Mouse (Mus musculus): ENCODE data around the gene Ptprg. TPM values are rescaled to one million over a fixed set of nuclear protein-coding genes. Genes with fewer than 3 reads are reported as not detected.

Ptprg gene
- polyA plus RNA-seq, 1 experiment from 2014 or later: 45.4 TPM

DNA sequence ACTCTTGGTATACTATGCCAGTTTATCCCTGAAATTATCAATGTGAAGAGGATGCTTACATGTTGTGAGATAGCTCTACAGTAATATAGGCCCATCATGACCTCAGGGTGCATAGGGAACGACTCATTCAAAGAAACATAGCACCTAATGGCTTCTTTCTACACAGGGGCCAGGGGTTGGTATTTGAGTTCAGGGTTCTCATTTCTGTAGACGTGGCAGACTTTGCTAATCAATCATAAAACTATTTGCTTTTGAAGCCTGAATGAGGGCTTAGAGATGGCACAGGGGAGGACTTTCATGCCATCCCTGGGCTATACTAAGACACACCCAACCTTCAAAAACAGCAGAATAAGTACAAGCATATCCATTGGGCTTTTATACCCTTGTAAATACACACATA is 16.4 kb downstream of the Ptprg start:
- Histone ChIP-seq H3K27me3 (no peaks in the 10 kb centered on the region), H3K9me3 (no peaks in the 10 kb centered on the region), H3K4me2 (replicated peaks) (no peak overlapping the region), H3K36me3 (no peaks in the 10 kb centered on the region), H3K4me1 (replicated peaks) (peaks cover 8% of the 10 kb centered on the region; the same call in 1 of the 2 replicates), H3K9ac (replicated peaks) (no peak overlapping the region), H3K27ac (no peak overlapping the region), H3K4me3 (replicated peaks) (no peak overlapping the region)
- 77% methylated on average over 2 of the region's 2 CpGs for WGBS
- ATAC-seq: no peak

DNA sequence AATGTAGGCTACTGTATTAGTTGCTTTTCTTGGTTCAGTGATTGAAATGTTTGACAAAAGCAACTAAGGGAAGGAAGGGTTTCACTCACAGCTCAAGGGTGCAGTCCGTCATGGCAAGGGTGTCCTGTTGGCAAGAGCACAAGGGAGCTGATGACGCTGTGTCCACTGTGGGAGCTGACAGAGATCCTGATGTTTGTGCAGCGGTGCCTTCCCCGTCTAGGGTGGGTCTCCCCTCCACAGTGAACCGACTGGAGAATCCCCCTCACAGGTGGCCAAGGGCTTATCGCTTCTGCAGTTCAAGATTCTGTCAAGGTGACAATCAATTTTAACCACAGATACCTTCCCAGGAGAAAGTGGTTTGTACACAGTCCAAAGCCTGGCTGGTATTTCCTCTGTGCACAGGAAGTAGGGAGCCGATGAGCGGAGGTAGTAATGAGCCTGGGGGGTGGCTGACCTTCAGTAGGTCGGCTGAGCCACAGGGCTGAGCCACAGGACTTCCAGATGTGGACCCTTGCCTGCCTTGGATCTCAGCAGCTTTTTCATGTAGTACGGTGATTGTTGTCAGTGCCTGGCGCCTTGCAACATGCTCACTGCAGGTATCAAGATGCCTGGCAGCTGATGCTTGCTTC is 18.5 kb downstream of the Ptprg start:
- H3K9me3 ChIP-seq: no peaks in the 10 kb centered on the region
- WGBS: 87% methylated on average over 11 of the region's 11 CpGs
- no peak for ATAC-seq

DNA sequence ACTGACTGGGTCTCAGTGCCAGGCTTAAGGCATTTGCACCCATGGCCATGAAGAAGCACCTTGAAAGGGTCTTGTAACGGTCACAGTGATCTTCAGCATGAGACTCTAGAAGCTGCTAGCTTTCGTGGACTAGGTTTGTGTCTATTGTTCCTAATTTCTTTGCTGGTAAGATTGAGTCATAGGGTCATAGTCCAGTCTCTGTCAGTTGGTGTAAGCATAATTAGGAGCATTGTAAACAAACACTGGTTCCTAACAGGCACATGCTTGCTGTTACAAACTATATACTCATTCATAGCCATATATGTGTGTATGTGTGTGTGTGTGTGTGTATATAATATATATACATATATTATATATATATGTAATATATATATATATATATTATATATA is 19.1 kb downstream of the Ptprg start:
- WGBS: 88% methylated on average over 2 of the region's 2 CpGs

More for the DNA sequence above, 18.5 kb downstream of the Ptprg start:
- Histone ChIP-seq H3K9ac (replicated peaks) (no peak overlapping the region), H3K27me3 (no peaks in the 10 kb centered on the region), H3K4me3 (replicated peaks) (no peak overlapping the region), H3K4me2 (replicated peaks) (no peak overlapping the region), H3K27ac (no peak overlapping the region), H3K4me1 (replicated peaks) (peaks cover 18% of the 10 kb centered on the region), H3K36me3 (no peaks in the 10 kb centered on the region)

DNA sequence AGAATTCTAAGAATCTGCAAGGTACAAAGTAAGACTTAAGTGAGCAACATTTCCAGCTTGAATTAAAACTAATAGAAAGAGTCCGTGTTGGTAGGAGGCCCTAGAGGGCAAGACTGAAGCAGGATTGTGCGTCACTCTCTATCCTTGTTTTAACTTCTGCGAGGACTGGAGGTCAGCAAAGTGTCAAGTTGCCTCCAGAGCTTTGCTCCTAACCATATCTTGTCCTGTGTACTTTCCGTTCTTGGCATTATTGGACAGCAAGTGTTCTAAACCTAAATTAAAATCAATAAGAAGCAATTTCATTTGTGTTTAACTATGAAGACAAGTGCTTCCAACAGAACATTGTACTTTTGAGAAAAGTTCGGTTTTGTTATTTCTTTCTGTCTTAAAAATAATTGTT is 20.4 kb downstream of the Ptprg start:
- H3K4me2 ChIP-seq (replicated peaks): no peak overlapping the region
- WGBS: 59% methylated on average over 5 of the region's 5 CpGs
- H3K4me3 ChIP-seq (replicated peaks): no peak overlapping the region
- H3K27me3 ChIP-seq: no peaks in the 10 kb centered on the region
- no peaks in the 10 kb centered on the region for H3K9me3 ChIP-seq
- no peaks in the 10 kb centered on the region for H3K36me3 ChIP-seq
- no peak for ATAC-seq
- no peak overlapping the region for H3K9ac ChIP-seq (replicated peaks)
- H3K27ac ChIP-seq: no peak overlapping the region
- peaks cover 36% of the 10 kb centered on the region for H3K4me1 ChIP-seq (replicated peaks)

More for the DNA sequence above, 19.1 kb downstream of the Ptprg start:
- H3K36me3 ChIP-seq: no peaks in the 10 kb centered on the region
- no peak overlapping the region for H3K27ac ChIP-seq
- no peak overlapping the region for H3K9ac ChIP-seq (replicated peaks)
- H3K4me1 ChIP-seq (replicated peaks): peaks cover 23% of the 10 kb centered on the region
- H3K9me3 ChIP-seq: no peaks in the 10 kb centered on the region
- ATAC-seq: no peak
- no peak overlapping the region for H3K4me3 ChIP-seq (replicated peaks)
- H3K27me3 ChIP-seq: no peaks in the 10 kb centered on the region
- H3K4me2 ChIP-seq (replicated peaks): no peak overlapping the region

DNA sequence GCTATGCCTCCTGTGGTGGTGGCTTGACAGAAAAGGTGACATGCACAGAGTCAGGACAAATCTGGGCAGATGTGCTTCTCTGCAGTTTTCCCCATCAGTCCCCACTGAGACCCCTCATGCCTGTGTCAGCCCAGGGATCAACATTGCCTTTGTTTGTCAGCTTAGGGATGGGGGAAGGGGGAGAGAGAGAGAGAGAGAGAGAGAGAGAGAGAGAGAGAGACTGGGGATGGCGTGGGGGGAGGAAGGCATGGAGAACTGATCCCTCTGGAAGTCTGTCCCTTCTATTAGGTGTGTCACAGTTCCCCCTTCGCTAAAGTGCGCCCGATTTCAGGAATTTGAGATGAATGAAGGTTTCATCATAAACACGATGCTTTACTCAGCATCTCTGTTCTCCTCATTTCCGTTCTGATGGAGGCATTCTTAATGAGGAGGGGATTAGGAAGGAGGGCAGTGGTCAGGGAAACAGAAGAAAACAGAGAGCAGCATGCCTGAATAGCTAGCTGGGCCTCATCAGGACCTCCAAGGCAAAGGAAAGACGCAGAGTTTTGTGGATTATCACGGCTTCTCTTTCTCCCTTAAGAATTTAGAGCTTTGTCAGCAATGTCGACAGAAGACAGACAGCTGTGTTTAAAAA is 24.1 kb downstream of the Ptprg start:
- peak overlapping the region; percentile 26 for H3K4me2 ChIP-seq (replicated peaks)
- no peak overlapping the region for H3K4me3 ChIP-seq (replicated peaks)
- no peaks in the 10 kb centered on the region for H3K27me3 ChIP-seq
- H3K4me1 ChIP-seq (replicated peaks): peaks cover 42% of the 10 kb centered on the region
- H3K36me3 ChIP-seq: no peaks in the 10 kb centered on the region
- H3K27ac ChIP-seq: 0 out of 2 replicates have a peak overlapping the region, but pooled peaks have one; percentile 14
- peak; percentile 59 for ATAC-seq
- H3K9ac ChIP-seq (replicated peaks): peak overlapping the region; percentile 42; the same call in 1 of the 2 replicates
- 3% methylated on average over 9 of the region's 9 CpGs for WGBS
- H3K9me3 ChIP-seq: 0 out of 2 replicates have a peak, but pooled peaks cover 2% of the 10 kb centered on the region

DNA sequence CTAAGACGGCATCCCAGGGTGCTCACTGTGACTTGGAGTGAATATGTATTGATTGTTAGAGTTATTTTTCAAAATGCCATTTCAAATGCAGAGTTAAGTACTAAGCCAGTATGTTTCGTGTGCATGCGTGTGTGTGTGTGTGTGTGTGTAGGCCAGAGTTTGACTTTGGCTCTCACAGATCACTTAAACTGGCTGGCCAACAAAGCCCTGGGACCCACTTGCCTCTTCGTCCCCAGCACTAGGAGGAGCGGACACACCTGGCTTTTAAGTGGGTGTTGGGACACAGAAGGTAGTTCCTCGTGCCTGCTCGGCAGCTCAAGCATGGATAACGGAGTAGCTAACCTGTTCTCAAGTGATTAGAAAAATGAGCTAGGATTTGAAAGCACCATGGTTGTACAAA is 24.6 kb downstream of the Ptprg start:
- 0 out of 2 replicates have a peak overlapping the region, but pooled peaks have one; percentile 26 for H3K4me2 ChIP-seq (replicated peaks)
- 0 out of 2 replicates have a peak, but pooled peaks have one; percentile 19 for ATAC-seq
- H3K36me3 ChIP-seq: no peaks in the 10 kb centered on the region
- H3K27ac ChIP-seq: no peak overlapping the region
- no peak overlapping the region for H3K4me3 ChIP-seq (replicated peaks)
- no peaks in the 10 kb centered on the region for H3K27me3 ChIP-seq
- H3K4me1 ChIP-seq (replicated peaks): peaks cover 42% of the 10 kb centered on the region
- 0 out of 2 replicates have a peak overlapping the region, but pooled peaks have one; percentile 10 for H3K9ac ChIP-seq (replicated peaks)
- WGBS: 28% methylated on average over 8 of the region's 8 CpGs
- H3K9me3 ChIP-seq: 0 out of 2 replicates have a peak, but pooled peaks cover 2% of the 10 kb centered on the region

DNA sequence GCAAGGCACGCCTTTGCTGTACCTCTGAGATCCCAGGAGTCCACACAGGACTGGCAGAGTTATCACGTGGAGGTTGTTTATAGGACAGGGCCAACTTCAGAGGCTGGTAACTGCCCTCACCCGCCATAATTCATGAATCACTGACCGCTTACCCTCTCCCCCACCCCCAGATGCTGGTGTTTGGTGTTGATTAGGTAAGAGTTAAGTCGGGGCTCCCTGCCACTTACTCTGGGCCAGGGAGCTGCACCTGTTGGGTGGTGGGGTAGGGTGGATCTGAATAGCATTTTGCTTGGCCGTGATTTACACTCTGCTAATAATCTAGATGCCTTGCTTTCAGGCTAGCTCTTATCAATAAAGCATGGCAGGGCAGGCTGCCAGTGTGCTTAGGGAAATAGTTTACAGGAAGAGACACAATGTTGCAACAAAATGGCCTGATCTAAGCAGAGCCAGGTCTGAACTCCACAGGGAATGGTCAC is 25.2 kb downstream of the Ptprg start:
- Histone ChIP-seq H3K36me3 (no peaks in the 10 kb centered on the region), H3K4me1 (replicated peaks) (peaks cover 36% of the 10 kb centered on the region), H3K4me2 (replicated peaks) (no peak overlapping the region), H3K4me3 (replicated peaks) (no peak overlapping the region), H3K27ac (no peak overlapping the region), H3K9me3 (0 out of 2 replicates have a peak, but pooled peaks cover 2% of the 10 kb centered on the region), H3K27me3 (no peaks in the 10 kb centered on the region), H3K9ac (replicated peaks) (peak overlapping the region; percentile 10; the same call in 1 of the 2 replicates)
- 47% methylated on average over 6 of the region's 6 CpGs for WGBS
- ATAC-seq: peak; percentile 25; the same call in 1 of the 2 replicates

DNA sequence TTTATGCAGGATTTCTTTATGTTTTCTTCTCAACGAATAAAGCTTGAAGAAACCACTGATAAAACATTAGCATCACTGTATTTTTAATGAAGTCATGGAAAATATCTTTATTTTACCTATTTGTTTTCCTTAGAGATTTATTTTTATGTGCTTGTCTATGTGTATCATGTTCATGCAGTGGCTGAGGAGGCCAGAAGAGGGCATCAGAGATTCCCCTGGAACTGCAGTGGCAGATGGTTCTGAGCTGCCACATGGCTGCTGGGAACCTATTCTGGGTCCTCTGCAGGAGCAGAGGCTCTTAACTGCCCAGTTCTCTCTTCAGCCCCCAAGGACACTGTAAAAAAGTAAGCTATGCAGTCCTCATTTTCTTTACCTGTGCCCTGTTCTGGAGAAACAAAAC is 26.6 kb downstream of the Ptprg start:
- ATAC-seq: no peak

DNA sequence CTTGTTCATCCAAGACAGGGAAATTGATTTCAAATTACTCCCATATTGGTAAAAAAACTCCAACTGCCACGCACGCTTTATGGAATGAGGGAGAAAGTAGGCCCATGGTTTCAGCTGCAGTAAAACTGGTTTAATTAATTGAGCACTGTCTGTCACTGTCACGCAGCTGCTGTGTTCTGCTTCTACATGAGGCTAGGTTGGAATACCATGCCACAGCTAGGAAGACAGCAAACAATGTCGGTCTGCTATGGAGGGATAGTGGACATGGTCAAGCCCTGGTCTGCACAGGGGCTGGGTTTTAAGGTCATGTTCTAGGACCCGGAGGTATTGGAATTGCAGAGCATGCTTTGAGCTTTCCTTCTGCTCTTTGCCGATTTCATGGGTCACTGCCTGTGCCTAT is 30.9 kb downstream of the Ptprg start:
- 62% methylated on average over 6 of the region's 6 CpGs for WGBS
- Histone ChIP-seq H3K4me1 (replicated peaks) (peaks cover 8% of the 10 kb centered on the region; the same call in 1 of the 2 replicates), H3K36me3 (no peaks in the 10 kb centered on the region), H3K4me2 (replicated peaks) (no peak overlapping the region), H3K27ac (no peak overlapping the region), H3K27me3 (no peaks in the 10 kb centered on the region), H3K9me3 (0 out of 2 replicates have a peak, but pooled peaks cover 2% of the 10 kb centered on the region), H3K9ac (replicated peaks) (no peak overlapping the region), H3K4me3 (replicated peaks) (no peak overlapping the region)
- peak; percentile 34; the same call in 1 of the 2 replicates for ATAC-seq

More for the DNA sequence above, 26.6 kb downstream of the Ptprg start:
- Histone ChIP-seq H3K27me3 (no peaks in the 10 kb centered on the region), H3K4me2 (replicated peaks) (no peak overlapping the region), H3K4me3 (replicated peaks) (no peak overlapping the region), H3K27ac (no peak overlapping the region), H3K4me1 (replicated peaks) (peaks cover 39% of the 10 kb centered on the region), H3K36me3 (no peaks in the 10 kb centered on the region), H3K9ac (replicated peaks) (no peak overlapping the region), H3K9me3 (0 out of 2 replicates have a peak, but pooled peaks cover 2% of the 10 kb centered on the region)
- 89% methylated on average over 1 of the region's 1 CpGs for WGBS

DNA sequence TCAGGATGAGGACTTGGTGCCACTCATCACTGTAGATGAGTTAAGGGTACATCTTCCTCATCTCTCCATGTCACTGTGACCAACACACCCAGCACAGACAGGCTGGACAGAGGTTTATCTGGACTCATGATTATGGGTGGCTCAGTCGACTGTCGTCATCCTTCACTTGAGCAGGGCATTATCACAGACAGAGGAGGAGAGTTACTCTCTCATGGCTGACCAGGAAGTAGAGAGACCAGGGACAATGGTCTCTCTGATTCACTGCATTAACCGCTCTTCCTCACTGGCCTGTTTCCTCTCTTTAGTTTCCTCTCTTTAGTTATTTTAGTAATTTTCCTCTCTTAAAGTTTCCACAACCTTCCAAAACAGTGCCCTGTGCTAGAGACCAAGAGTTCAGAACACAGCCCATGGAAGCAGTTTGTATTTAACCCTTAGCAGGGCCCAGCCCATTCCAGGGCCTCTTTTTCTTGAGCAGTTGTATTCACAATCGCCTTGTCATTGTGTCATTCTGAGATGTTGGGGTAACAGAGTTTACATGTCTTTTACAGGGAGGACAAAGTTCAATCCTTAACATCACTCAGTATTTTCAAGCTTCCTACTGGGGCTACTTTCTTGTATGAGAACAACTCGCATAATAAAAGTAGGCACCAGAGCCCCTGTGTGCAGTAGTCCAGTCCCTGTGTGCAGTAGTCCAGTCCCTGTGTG is 31.7 kb downstream of the Ptprg start:
- no peak for ATAC-seq
- Histone ChIP-seq H3K4me3 (replicated peaks) (no peak overlapping the region), H3K27me3 (no peaks in the 10 kb centered on the region), H3K4me2 (replicated peaks) (no peak overlapping the region), H3K4me1 (replicated peaks) (0 out of 2 replicates have a peak, but pooled peaks cover 8% of the 10 kb centered on the region), H3K27ac (no peak overlapping the region), H3K9me3 (0 out of 2 replicates have a peak, but pooled peaks cover under 1% of the 10 kb centered on the region), H3K9ac (replicated peaks) (no peak overlapping the region), H3K36me3 (no peaks in the 10 kb centered on the region)
- WGBS: 75% methylated on average over 5 of the region's 5 CpGs

DNA sequence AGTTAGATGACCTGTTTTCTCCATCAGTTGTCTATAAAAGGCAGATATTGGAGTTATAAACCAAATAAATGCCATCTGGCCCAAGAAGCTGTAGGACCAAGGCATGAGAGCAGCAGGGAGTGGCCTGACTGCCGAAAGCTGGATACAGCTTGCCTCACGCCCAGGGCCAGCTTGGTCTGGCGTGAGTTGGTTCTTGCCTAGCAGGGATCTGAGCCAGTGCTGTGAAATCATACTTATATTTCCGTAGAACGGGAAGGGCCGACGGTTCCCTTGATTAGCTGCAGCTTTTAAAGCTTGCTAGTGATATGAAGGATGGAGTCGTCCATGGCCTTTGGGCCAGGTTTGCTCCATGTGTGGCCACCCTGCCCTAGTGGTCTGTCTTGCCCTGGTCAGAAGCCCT is 37.1 kb downstream of the Ptprg start:
- Histone ChIP-seq H3K27me3 (no peaks in the 10 kb centered on the region), H3K4me3 (replicated peaks) (no peak overlapping the region), H3K4me1 (replicated peaks) (peaks cover 13% of the 10 kb centered on the region), H3K27ac (no peak overlapping the region), H3K36me3 (no peaks in the 10 kb centered on the region), H3K9ac (replicated peaks) (no peak overlapping the region), H3K4me2 (replicated peaks) (no peak overlapping the region), H3K9me3 (no peaks in the 10 kb centered on the region)
- ATAC-seq: no peak
- WGBS: 87% methylated on average over 8 of the region's 8 CpGs

DNA sequence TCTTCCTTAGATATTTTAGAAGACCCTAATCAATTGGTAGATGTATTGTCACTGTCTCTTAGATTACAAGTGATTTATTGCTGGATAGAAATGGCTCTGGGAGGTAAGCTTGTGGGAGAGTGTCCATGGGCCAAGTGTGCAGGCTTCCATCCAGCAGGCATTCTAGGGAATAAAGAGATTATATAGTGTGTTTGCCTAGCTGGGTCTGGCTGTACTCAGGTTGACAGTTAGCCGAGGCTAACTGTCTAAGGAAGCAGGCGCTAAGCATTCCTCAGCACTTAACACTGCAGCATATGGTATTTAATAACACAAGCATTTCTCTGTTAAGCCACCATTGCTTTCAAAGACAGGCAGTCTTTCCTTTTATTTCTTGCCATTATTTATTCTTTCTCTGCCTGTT is 39.3 kb downstream of the Ptprg start:
- peaks cover 16% of the 10 kb centered on the region for H3K4me1 ChIP-seq (replicated peaks)
- no peak overlapping the region for H3K27ac ChIP-seq
- 87% methylated on average over 2 of the region's 2 CpGs for WGBS
- H3K9ac ChIP-seq (replicated peaks): no peak overlapping the region
- H3K27me3 ChIP-seq: no peaks in the 10 kb centered on the region
- ATAC-seq: no peak
- H3K4me2 ChIP-seq (replicated peaks): no peak overlapping the region
- H3K4me3 ChIP-seq (replicated peaks): no peak overlapping the region
- no peaks in the 10 kb centered on the region for H3K9me3 ChIP-seq
- H3K36me3 ChIP-seq: no peaks in the 10 kb centered on the region
